Mouse (Mus musculus): ENCODE measurements around the gene Olfr222. TPM values are rescaled to one million over a fixed set of nuclear protein-coding genes. Genes with fewer than 3 reads are reported as not detected.
"Not testable (repeated sequence)": the region's sequence is repeated elsewhere in the genome, so short reads cannot be mapped to it uniquely, and the experiment has no call there.

The Olfr222 gene
- total RNA-seq (2012; rRNA removed) (not detected in 2 replicates), polyA plus RNA-seq (2012; ENCODE audit: insufficient read depth in 1 of 2, insufficient read length in 2 of 2, low read depth in 1 of 2, low replicate concordance in 2 of 2, missing spikeins in 1 of 2) (not detected)

GRCm38 (mm10) chr11:59576135-59576534, at the start of gene Olfr222:
TSS of gene Olfr222 (minus strand) at chr11:59576235.
- not testable (repeated sequence) for H3K9ac ChIP-seq (ENCODE audit: control insufficient read depth, low read depth, low read length, poor library complexity, severe bottlenecking); DNase-seq (ENCODE audit: low read depth, low spot score); H3K4me3 ChIP-seq (ENCODE audit: control insufficient read depth in 1 of 2, insufficient read depth in 1 of 2, low read depth in 2 of 2, low read length in 2 of 2); H3K27ac ChIP-seq (ENCODE audit: control insufficient read depth, low read depth, low read length); H3K4me1 ChIP-seq (ENCODE audit: control insufficient read depth in 1 of 2, insufficient read depth in 2 of 2, low read length in 2 of 2); H3K9me3 ChIP-seq (replicated peaks; ENCODE audit: insufficient read depth, low read length); H3K36me3 ChIP-seq (ENCODE audit: control insufficient read depth in 1 of 2, insufficient read depth in 2 of 2, low read length in 2 of 2); H3K79me2 ChIP-seq (ENCODE audit: control insufficient read depth, insufficient read depth, low read length, poor library complexity)
- H3K27me3 ChIP-seq (ENCODE audit: control insufficient read depth in 1 of 2, insufficient read depth in 2 of 2, low read length in 2 of 2): peaks cover 6 to 13% of the 10 kb centered on the region in 2 experiments

- Histone ChIP-seq H3K4me1 (ENCODE audit: control insufficient read depth in 1 of 2, insufficient read depth in 2 of 2, low read length in 2 of 2) (peaks cover 0 to 2% of the 10 kb centered on the region in 2 experiments; a peak in 1 of 4 replicates), H3K27ac (ENCODE audit: control insufficient read depth, low read depth, low read length) (no peak overlapping the region), H3K9ac (ENCODE audit: control insufficient read depth, low read depth, low read length, poor library complexity, severe bottlenecking) (no peak overlapping the region), H3K36me3 (ENCODE audit: control insufficient read depth in 1 of 2, insufficient read depth in 2 of 2, low read length in 2 of 2) (no peaks in the 10 kb centered on the region), H3K79me2 (ENCODE audit: control insufficient read depth, insufficient read depth, low read length, poor library complexity) (no peaks in the 10 kb centered on the region), H3K27me3 (ENCODE audit: control insufficient read depth in 1 of 2, insufficient read depth in 2 of 2, low read length in 2 of 2) (peaks cover 0 to 9% of the 10 kb centered on the region in 2 experiments; a peak in 3 of 4 replicates), H3K4me3 (ENCODE audit: control insufficient read depth in 1 of 2, insufficient read depth in 1 of 2, low read depth in 2 of 2, low read length in 2 of 2) (no peak overlapping the region), H3K9me3 (replicated peaks; ENCODE audit: insufficient read depth, low read length) (no peaks in the 10 kb centered on the region)
- peak; percentile 96 for DNase-seq (ENCODE audit: low read depth, low spot score)
- TF ChIP-seq BHLHE40 (IDR thresholded peaks at IDR 0.05; ENCODE audit: borderline replicate concordance, low read depth, low read length): peak; percentile 30; the same call in 1 of the 2 replicates
- TF ChIP-seq USF2 (IDR thresholded peaks at IDR 0.05; ENCODE audit: borderline replicate concordance in 1 of 2, insufficient read depth in 1 of 2, low read depth in 1 of 2, low read length in 2 of 2): no peak
- no peak for TF ChIP-seq UBTF (IDR thresholded peaks at IDR 0.05; ENCODE audit: borderline replicate concordance, insufficient read depth, low read depth, low read length)
- TF ChIP-seq HCFC1 (IDR thresholded peaks at IDR 0.05; ENCODE audit: low read depth, low read length): no peak
- peak; percentile 96 for TF ChIP-seq RAD21 (IDR thresholded peaks at IDR 0.05; ENCODE audit: low read depth, low read length)
- no peak; the same call in none of the 2 replicates for TF ChIP-seq MXI1 (IDR thresholded peaks at IDR 0.05; ENCODE audit: low read depth, low read length)
- TF ChIP-seq E2F4 (IDR thresholded peaks at IDR 0.05; ENCODE audit: borderline replicate concordance, low read depth, low read length): no peak
- no peak for TF ChIP-seq MYB (IDR thresholded peaks at IDR 0.05; ENCODE audit: low read depth, low read length)
- no peak for TF ChIP-seq MAFK (IDR thresholded peaks at IDR 0.05; ENCODE audit: borderline replicate concordance, low read depth, low read length)
- TF ChIP-seq MAX (IDR thresholded peaks at IDR 0.05; ENCODE audit: low read length): peak; percentile 64
- TF ChIP-seq EP300 (IDR thresholded peaks at IDR 0.05; ENCODE audit: low read depth in 1 of 2, low read length in 2 of 2): peak in 1 of 2 experiments; percentile 55; a peak in 2 of 4 replicates
- no peak for TF ChIP-seq POLR2A (IDR thresholded peaks at IDR 0.05; ENCODE audit: control insufficient read depth in 1 of 2, insufficient read depth in 1 of 2, low read depth in 1 of 2, low read length in 2 of 2, poor library complexity in 1 of 2)
- TF ChIP-seq MAZ (IDR thresholded peaks at IDR 0.05; ENCODE audit: low read depth, low read length): no peak
- TF ChIP-seq JUND (IDR thresholded peaks at IDR 0.05; ENCODE audit: low read depth, low read length): no peak
- no peak for TF ChIP-seq POLR2AphosphoS2 (IDR thresholded peaks at IDR 0.05; ENCODE audit: low read length)
- TF ChIP-seq GABPA (IDR thresholded peaks at IDR 0.05; ENCODE audit: low read depth, low read length): no peak
- no peak for TF ChIP-seq ETS1 (IDR thresholded peaks at IDR 0.05; ENCODE audit: low read depth, low read length)
- peak; percentile 97 for TF ChIP-seq MYC (IDR thresholded peaks at IDR 0.05; ENCODE audit: low read depth, low read length)
- no peak for TF ChIP-seq NELFE (IDR thresholded peaks at IDR 0.05; ENCODE audit: low read depth, low read length)
- no peak for TF ChIP-seq NRF1 (IDR thresholded peaks at IDR 0.05; ENCODE audit: insufficient read depth, low read depth, low read length, poor library complexity, severe bottlenecking)
- no peak for TF ChIP-seq KAT2A (conservative IDR thresholded peaks at IDR 0.05; ENCODE audit: low read depth, low read length)
- peak; percentile 97 for TF ChIP-seq SMC3 (IDR thresholded peaks at IDR 0.05; ENCODE audit: low read depth, low read length)
- TF ChIP-seq CTCF (IDR thresholded peaks at IDR 0.05 in 2 of 3, conservative IDR thresholded peaks at IDR 0.05 in 1 of 3; ENCODE audit: control insufficient read depth in 1 of 3, insufficient read depth in 1 of 3, low read depth in 2 of 3, low read length in 3 of 3, poor library complexity in 1 of 3, severe bottlenecking in 1 of 3): peak; percentile 84 to 96 (median 90)
- TF ChIP-seq TCF12 (IDR thresholded peaks at IDR 0.05; ENCODE audit: low read depth, low read length): no peak
- no peak for TF ChIP-seq CHD1 (IDR thresholded peaks at IDR 0.05; ENCODE audit: low read depth, low read length)
- TF ChIP-seq TAL1 (IDR thresholded peaks at IDR 0.05; ENCODE audit: low read length): no peak
- TF ChIP-seq ELF1 (IDR thresholded peaks at IDR 0.05; ENCODE audit: low read depth, low read length): peak; percentile 79
- no peak for TF ChIP-seq ZKSCAN1 (IDR thresholded peaks at IDR 0.05; ENCODE audit: low read depth, low read length)
- TF ChIP-seq ZMIZ1 (IDR thresholded peaks at IDR 0.05; ENCODE audit: low read depth, low read length): no peak
- TF ChIP-seq RCOR1 (IDR thresholded peaks at IDR 0.05; ENCODE audit: low read depth, low read length): peak; percentile 36; the same call in 1 of the 2 replicates
These were observed 48.1 kb upstream of the Olfr222 start for GRCm38 (mm10) chr11:59624017-59624630.

Data from MEL (cell line).